Mouse (Mus musculus): Measurements from ENCODE around the gene Cd244a. TPM values are rescaled to one million over a fixed set of nuclear protein-coding genes. Genes with fewer than 3 reads are reported as not detected.

The Cd244a gene
- total and polyA plus RNA-seq, 2 experiments from 2014 or later, result 0.05 TPM; not detected in 1

GRCm38 (mm10) chr1:171638686-171639085 is 79.7 kb downstream of the Cd244a start:
- DNase-seq (ENCODE audit: low spot score), result no peak
- no peak overlapping the region for H3K4me3 ChIP-seq (ENCODE audit: low read length)
- no peak for TF ChIP-seq CTCF (IDR thresholded peaks at IDR 0.05; ENCODE audit: low read depth)

DNA sequence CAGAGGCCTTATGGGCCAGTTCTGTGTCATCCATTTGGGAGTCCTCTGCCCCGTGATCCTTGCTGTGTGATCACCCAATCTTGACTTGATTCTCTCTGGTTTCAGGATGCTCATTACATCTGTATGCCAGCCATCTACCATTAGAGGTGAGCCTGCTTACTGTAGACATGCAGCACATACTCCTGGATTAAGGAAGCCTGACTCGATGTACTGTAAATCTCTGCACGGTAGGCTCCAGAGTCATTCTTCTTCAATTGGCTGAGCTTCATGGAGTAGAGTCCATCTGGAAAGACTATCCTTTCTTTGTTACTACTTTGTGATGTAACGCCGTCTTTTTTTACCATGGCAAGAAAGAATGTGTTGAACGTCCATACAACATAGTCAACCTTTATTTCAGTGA is 81.8 kb downstream of the Cd244a start:
- Histone ChIP-seq H3K4me1 (ENCODE audit: insufficient read depth, low read length) (no peaks in the 10 kb centered on the region), H3K4me3 (ENCODE audit: low read length) (no peak overlapping the region), H3K9ac (replicated peaks; ENCODE audit: low read length) (no peak overlapping the region), H3K36me3 (ENCODE audit: insufficient read depth, low read length) (no peaks in the 10 kb centered on the region), H3K9me3 (ENCODE audit: low read length) (no peaks in the 10 kb centered on the region), H3K4me2 (ENCODE audit: low read depth, low read length) (no peak overlapping the region), H3K27ac (no peak overlapping the region), H3K27me3 (ENCODE audit: insufficient read depth, low read length) (no peaks in the 10 kb centered on the region)
- ATAC-seq (no peak), DNase-seq (ENCODE audit: low spot score) (no peak)
- TF ChIP-seq CTCF (IDR thresholded peaks at IDR 0.05; ENCODE audit: low read depth), result no peak
- WGBS, result 92% methylated on average over 6 of the region's 6 CpGs

More at GRCm38 (mm10) chr1:171638686-171639085, 79.7 kb downstream of the Cd244a start:
- H3K4me1 ChIP-seq (ENCODE audit: insufficient read depth, low read length), result no peaks in the 10 kb centered on the region
- H3K27me3 ChIP-seq (ENCODE audit: insufficient read depth, low read length), result no peaks in the 10 kb centered on the region
- ATAC-seq, result no peak
- H3K4me2 ChIP-seq (ENCODE audit: low read depth, low read length), result no peak overlapping the region
- no peaks in the 10 kb centered on the region for H3K9me3 ChIP-seq (ENCODE audit: low read length)
- H3K36me3 ChIP-seq (ENCODE audit: insufficient read depth, low read length), result no peaks in the 10 kb centered on the region
- H3K9ac ChIP-seq (replicated peaks; ENCODE audit: low read length), result no peak overlapping the region
- WGBS, result 74% methylated on average over 2 of the region's 2 CpGs
- no peak overlapping the region for H3K27ac ChIP-seq

DNA sequence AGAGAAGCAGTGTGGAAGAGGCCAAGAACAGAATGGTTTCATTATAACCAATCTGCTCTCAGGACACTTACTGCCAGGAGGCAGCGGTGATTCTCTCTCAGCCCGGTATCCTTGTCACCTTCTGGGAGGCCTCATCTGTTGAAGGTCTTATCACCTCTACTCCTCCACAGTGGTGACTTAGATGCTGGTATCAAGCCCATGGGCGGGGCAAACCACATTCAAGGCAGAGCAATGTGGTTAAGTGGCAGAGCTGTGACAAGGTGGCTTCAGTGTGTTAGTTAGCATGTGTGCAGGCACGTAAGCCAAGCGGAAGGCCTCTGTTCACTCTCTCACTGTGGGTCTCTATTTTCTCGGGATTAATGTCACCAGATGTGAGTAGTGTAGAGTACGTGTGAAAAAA is 84.6 kb downstream of the Cd244a start:
- H3K27ac ChIP-seq, result no peak overlapping the region
- no peak for TF ChIP-seq CTCF (IDR thresholded peaks at IDR 0.05; ENCODE audit: low read depth)
- H3K27me3 ChIP-seq (ENCODE audit: insufficient read depth, low read length), result no peaks in the 10 kb centered on the region
- no peaks in the 10 kb centered on the region for H3K4me1 ChIP-seq (ENCODE audit: insufficient read depth, low read length)
- H3K4me2 ChIP-seq (ENCODE audit: low read depth, low read length), result no peak overlapping the region
- H3K4me3 ChIP-seq (ENCODE audit: low read length), result no peak overlapping the region
- 86% methylated on average over 7 of the region's 7 CpGs for WGBS
- H3K9ac ChIP-seq (replicated peaks; ENCODE audit: low read length), result no peak overlapping the region
- ATAC-seq (no peak), DNase-seq (ENCODE audit: low spot score) (no peak)
- H3K9me3 ChIP-seq (ENCODE audit: low read length), result no peaks in the 10 kb centered on the region
- no peaks in the 10 kb centered on the region for H3K36me3 ChIP-seq (ENCODE audit: insufficient read depth, low read length)

- Histone ChIP-seq H3K27me3 (ENCODE audit: insufficient read depth, low read length) (no peaks in the 10 kb centered on the region), H3K9ac (replicated peaks; ENCODE audit: low read length) (no peak overlapping the region), H3K9me3 (ENCODE audit: low read length) (no peaks in the 10 kb centered on the region), H3K4me2 (ENCODE audit: low read depth, low read length) (no peak overlapping the region), H3K4me1 (ENCODE audit: insufficient read depth, low read length) (no peaks in the 10 kb centered on the region), H3K36me3 (ENCODE audit: insufficient read depth, low read length) (no peaks in the 10 kb centered on the region), H3K27ac (no peak overlapping the region), H3K4me3 (ENCODE audit: low read length) (no peak overlapping the region)
- ATAC-seq, result no peak
- TF ChIP-seq CTCF (IDR thresholded peaks at IDR 0.05; ENCODE audit: low read depth), result no peak
- WGBS, result 76% methylated on average over 5 of the region's 5 CpGs
- no peak for DNase-seq (ENCODE audit: low spot score)
Measured at GRCm38 (mm10) chr1:171646429-171646940, 87.5 kb downstream of the Cd244a start.

GRCm38 (mm10) chr1:171647716-171648115 is 88.7 kb downstream of the Cd244a start:
- no peak overlapping the region for H3K9ac ChIP-seq (replicated peaks; ENCODE audit: low read length)
- H3K27ac ChIP-seq, result no peak overlapping the region
- H3K27me3 ChIP-seq (ENCODE audit: insufficient read depth, low read length), result no peaks in the 10 kb centered on the region
- 90% methylated on average over 5 of the region's 5 CpGs for WGBS
- no peaks in the 10 kb centered on the region for H3K9me3 ChIP-seq (ENCODE audit: low read length)
- H3K4me3 ChIP-seq (ENCODE audit: low read length), result no peak overlapping the region
- H3K4me2 ChIP-seq (ENCODE audit: low read depth, low read length), result no peak overlapping the region
- H3K4me1 ChIP-seq (ENCODE audit: insufficient read depth, low read length), result no peaks in the 10 kb centered on the region
- no peak for TF ChIP-seq CTCF (IDR thresholded peaks at IDR 0.05; ENCODE audit: low read depth)
- DNase-seq (ENCODE audit: low spot score), result no peak
- ATAC-seq, result no peak
- no peaks in the 10 kb centered on the region for H3K36me3 ChIP-seq (ENCODE audit: insufficient read depth, low read length)

DNA sequence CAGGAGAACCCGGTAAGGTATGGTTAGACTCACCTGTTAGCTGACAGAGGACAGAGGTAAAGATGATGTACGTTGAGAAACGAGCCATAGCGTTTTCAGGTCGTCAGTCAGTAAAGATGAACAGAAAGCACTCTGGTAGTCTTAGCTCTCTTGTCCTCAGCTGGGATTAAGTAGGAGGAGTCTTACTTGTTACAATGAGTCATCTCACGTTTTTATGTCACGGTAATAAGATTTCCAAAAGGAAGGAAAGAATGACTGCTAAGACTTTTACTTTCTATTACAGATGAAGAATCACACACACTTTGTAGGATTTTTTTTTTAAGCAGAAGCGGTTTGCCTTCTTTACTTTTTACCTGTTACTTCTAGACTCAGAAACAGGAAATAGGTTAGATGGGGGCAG is 89.8 kb downstream of the Cd244a start:
- no peak for TF ChIP-seq CTCF (IDR thresholded peaks at IDR 0.05; ENCODE audit: low read depth)
- DNase-seq (ENCODE audit: low spot score), result no peak
- Histone ChIP-seq H3K9ac (replicated peaks; ENCODE audit: low read length) (no peak overlapping the region), H3K4me1 (ENCODE audit: insufficient read depth, low read length) (no peaks in the 10 kb centered on the region), H3K36me3 (ENCODE audit: insufficient read depth, low read length) (no peaks in the 10 kb centered on the region), H3K27me3 (ENCODE audit: insufficient read depth, low read length) (no peaks in the 10 kb centered on the region), H3K4me3 (ENCODE audit: low read length) (no peak overlapping the region), H3K4me2 (ENCODE audit: low read depth, low read length) (no peak overlapping the region), H3K27ac (no peak overlapping the region), H3K9me3 (ENCODE audit: low read length) (no peaks in the 10 kb centered on the region)
- no peak for ATAC-seq
- WGBS, result 76% methylated on average over 8 of the region's 8 CpGs

GRCm38 (mm10) chr1:171652734-171653133 is 93.7 kb downstream of the Cd244a start, which contains the start of gene Slamf7:
TSS of gene Slamf7 (minus strand) at chr1:171653035.
- Histone ChIP-seq H3K36me3 (ENCODE audit: insufficient read depth, low read length) (no peaks in the 10 kb centered on the region), H3K4me1 (ENCODE audit: insufficient read depth, low read length) (no peaks in the 10 kb centered on the region), H3K4me3 (ENCODE audit: low read length) (no peak within 1 kb of the TSS), H3K27me3 (ENCODE audit: insufficient read depth, low read length) (no peaks in the 10 kb centered on the region), H3K27ac (no peak within 1 kb of the TSS), H3K9ac (replicated peaks; ENCODE audit: low read length) (no peak within 1 kb of the TSS), H3K4me2 (ENCODE audit: low read depth, low read length) (no peak within 1 kb of the TSS), H3K9me3 (ENCODE audit: low read length) (no peaks in the 10 kb centered on the region)
- no peak for TF ChIP-seq CTCF (IDR thresholded peaks at IDR 0.05; ENCODE audit: low read depth)
- DNase-seq (ENCODE audit: low spot score), result no peak
- WGBS, result 93% methylated on average over 5 of the region's 5 CpGs
- no peak for ATAC-seq
